Mouse (Mus musculus) embryonic fibroblast, embryonic 13.5 days (primary cell): ENCODE measurements at regions not wholly inside any gene's neighbourhood (a gene's known extent, or its start where the extent isn't known, plus 50 kb on each side); places are given as distances from the start of the nearest gene placed in this dataset.

Experiments used
- H3K27ac ChIP-seq: 2 replicates; pipeline ENCODE4 v1.5.1; 2012; ENCODE audit warnings: low read length, control low read depth, inconsistent platforms; ENCODE audit not compliant: insufficient read depth
- H3K4me1 ChIP-seq: 2 replicates; pipeline ENCODE4 v1.6.1; 2011; ENCODE audit warnings: low read length; ENCODE audit not compliant: control insufficient read depth, insufficient read depth
- H3K4me3 ChIP-seq: 2 replicates; pipeline ENCODE4 v1.5.1; 2011; ENCODE audit warnings: mild to moderate bottlenecking, control low read depth, low read length; ENCODE audit not compliant: insufficient read depth
- CTCF ChIP-seq: IDR thresholded peaks from 2 replicates; pipeline ENCODE4 v1.5.1; 2011; ENCODE audit warnings: mild to moderate bottlenecking, control low read depth, low read length, moderate library complexity, borderline replicate concordance; ENCODE audit not compliant: insufficient read depth
- POLR2A ChIP-seq: IDR thresholded peaks from 2 replicates; pipeline ENCODE4 v1.6.1; 2011; ENCODE audit warnings: low read depth, mild to moderate bottlenecking, control low read depth, low read length, moderate library complexity

DNA sequence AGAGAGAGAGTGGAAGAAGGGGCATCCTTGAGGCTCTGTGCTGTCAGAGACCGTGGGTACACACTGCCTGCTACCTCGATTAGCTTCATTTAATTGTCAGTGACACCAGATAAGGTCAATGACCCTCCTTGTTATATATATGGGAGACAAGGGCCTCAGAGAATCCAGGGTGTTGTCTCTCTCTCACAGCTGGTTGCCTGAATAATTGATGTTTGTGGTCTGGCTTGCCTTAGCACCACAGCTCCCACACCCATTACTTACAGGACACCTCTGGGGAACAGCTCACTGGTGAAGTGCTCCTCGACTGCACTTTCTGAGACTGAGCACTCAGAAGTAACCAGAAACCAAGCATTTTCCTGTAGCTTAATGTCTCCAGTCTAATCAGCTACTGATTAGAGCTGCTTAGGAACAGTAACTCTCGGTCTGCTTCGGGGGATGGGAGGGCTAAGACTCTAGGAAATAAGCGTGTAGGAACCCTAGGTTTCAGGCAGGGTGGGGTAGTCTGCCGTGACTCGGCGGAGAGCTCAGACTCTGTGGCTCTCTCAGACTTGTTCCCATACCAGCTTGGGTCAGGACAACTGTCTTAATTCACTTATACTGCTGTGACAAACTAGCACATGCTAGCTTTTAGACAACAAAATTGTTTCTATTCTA is 259.6 kb downstream of the Gadd45g start:
- Histone ChIP-seq H3K4me3 (no peak overlapping the region), H3K27ac (no peak overlapping the region), H3K4me1 (no peaks in the 10 kb centered on the region)
- TF ChIP-seq CTCF (no peak), POLR2A (no peak)

DNA sequence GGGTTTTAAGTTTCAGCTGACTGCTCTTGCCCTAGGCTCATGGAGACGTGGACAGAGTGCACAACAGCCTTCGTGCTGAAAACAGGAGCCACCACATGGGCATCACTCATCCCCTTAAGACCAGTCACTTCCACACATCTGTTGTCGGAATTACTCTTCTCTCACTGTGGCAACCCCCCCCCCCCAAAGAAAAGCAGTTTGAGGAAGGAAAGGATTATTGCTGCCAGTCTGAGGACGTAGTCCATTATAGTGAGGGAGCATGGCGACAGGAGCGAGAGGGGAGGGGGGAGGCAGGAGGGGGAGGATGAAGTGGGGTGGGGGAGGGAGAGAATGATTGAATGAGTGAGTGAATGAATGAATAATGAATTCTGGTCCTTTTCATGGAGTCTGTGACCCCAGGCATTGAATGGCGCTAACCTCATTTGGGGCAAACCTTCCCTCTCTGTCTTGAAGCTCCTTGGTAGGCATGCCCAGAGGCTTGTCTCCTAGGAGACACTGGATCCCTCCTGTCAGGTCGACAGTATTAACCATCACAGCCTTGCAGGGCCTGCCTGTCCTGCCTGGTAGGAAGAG is 262.0 kb downstream of the Gadd45g start:
- H3K27ac ChIP-seq, result no peak overlapping the region
- TF ChIP-seq CTCF (no peak), POLR2A (no peak)

DNA sequence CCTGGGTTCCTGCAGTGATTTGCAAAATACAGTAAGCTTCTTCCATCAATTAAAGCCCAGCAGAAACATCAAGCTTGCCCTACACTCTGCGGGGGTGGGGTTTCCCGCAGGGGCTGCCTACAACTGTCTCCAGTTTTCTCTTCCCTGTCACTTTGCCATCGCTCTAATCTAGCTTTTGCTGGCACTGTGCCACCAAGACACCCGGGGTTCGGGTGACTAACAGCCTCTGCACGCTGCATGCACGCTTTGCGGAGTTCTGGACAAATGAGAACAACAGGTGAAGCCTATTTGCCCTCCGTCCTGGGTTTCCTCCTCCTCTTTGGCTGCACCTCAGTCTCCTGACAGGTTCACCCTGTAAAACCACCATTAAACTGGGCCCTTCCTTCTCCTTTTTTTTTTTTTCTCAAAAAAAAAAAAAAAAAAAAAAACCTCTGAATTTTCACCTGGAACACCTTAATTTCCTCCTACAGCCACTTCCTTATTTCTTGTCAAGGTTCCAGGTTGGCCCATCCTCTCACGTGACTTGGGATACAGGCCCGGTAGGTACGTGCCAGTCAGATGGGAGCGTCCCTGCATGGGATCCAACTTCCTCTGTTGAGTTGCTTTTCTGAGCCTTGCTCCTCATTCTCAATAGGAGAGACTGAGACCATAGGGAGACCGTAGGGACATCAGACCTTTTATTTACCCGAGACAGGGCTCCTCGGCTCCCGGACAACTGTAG is 262.7 kb downstream of the Gadd45g start:
- no peak overlapping the region for H3K27ac ChIP-seq
- TF ChIP-seq POLR2A (no peak), CTCF (no peak)
- no peak overlapping the region for H3K4me3 ChIP-seq
- H3K4me1 ChIP-seq, result no peaks in the 10 kb centered on the region

More for the DNA sequence above, 262.0 kb downstream of the Gadd45g start:
- no peak overlapping the region for H3K4me3 ChIP-seq
- H3K4me1 ChIP-seq, result no peaks in the 10 kb centered on the region

DNA sequence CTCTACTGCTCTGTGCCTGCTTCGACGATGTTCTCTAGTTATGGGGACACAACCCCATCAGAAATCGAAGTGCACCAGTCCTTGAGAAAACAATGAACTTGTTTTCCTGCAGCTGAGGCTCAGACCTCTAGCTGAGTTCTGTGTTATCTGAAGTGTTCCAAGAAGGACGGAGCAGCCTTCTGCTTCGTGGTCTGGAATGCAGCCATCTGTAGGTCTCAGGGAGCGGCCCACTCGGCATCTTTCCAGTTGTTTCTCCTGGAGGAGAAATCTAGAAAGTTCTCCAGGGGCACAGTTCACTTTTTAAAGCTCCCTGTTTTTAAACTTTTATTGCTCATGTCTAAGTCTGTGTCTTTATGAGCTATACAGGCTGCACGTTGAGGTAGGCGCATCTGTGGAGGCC is 264.3 kb downstream of the Gadd45g start:
- H3K4me1 ChIP-seq, result no peaks in the 10 kb centered on the region; the same call in 1 of the 2 replicates
- no peak for TF ChIP-seq CTCF
- no peak for TF ChIP-seq POLR2A
- H3K27ac ChIP-seq, result no peak overlapping the region

DNA sequence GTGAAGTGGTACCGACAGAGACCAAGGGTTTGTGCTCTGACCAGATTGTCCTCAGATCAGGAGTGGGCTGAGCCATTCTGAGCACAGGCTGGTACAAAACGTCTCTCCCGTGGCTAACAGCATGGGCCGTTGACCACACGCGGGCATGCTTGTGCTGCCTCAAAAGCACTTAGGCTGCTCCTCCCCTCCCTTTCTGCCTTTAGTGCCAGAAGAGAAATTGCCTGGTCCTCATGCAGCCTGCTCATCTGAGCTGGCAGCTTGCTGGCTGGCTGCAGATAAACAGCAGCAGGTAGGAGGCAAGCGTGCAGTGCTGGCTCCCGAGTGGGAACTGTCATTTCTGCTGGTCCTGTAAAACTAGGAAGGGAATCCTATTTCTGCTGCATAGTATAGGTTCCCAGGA is 267.1 kb downstream of the Gadd45g start:
- TF ChIP-seq CTCF (no peak), POLR2A (no peak)
- Histone ChIP-seq H3K27ac (no peak overlapping the region), H3K4me1 (no peaks in the 10 kb centered on the region; the same call in 1 of the 2 replicates)

More for the DNA sequence above, 264.3 kb downstream of the Gadd45g start:
- H3K4me3 ChIP-seq, result no peak overlapping the region

DNA sequence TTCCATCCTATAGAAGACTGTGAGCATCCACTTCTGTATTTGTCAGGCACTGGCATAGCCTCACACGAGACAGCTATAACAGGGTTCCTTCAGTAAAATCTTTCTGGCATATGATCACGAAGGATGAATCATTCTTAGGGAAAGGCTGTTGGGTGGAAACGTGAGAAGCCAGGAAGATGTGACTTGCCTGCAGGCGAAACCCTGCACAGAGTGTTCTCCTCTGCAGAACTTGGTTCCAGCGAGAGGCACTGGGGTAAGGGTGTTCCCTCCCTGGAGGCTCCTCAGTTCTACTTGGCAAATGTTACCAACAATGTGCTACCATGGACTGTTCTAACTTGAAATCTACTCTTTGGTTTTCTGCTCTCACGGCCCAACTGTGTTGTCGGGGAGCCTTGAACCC is 268.0 kb downstream of the Gadd45g start:
- TF ChIP-seq POLR2A (no peak), CTCF (no peak)
- Histone ChIP-seq H3K4me1 (no peaks in the 10 kb centered on the region; the same call in 1 of the 2 replicates), H3K4me3 (no peak overlapping the region), H3K27ac (no peak overlapping the region)

More for the DNA sequence above, 267.1 kb downstream of the Gadd45g start:
- no peak overlapping the region for H3K4me3 ChIP-seq

DNA sequence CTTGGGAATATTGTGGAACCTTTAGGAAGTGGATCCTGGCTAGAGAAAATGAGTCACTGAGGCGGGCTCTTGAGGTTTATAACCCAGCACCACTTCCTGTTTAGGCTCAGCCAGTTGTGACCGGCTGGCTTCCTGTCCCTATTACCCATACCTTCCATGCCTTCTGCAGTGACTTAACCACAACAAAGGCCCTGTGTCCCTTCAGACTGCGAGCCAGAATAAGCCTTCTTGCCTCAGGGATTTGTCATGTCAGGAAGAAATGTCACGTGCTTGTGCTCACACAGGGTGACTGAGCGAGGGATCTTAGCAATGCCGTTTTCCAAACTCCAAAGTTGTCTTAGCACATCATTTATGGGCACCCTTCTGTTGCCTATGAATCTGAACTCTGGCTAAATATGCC is 268.5 kb downstream of the Gadd45g start:
- Histone ChIP-seq H3K27ac (no peak overlapping the region), H3K4me1 (no peaks in the 10 kb centered on the region; the same call in 1 of the 2 replicates), H3K4me3 (no peak overlapping the region)
- TF ChIP-seq POLR2A (no peak), CTCF (no peak)

DNA sequence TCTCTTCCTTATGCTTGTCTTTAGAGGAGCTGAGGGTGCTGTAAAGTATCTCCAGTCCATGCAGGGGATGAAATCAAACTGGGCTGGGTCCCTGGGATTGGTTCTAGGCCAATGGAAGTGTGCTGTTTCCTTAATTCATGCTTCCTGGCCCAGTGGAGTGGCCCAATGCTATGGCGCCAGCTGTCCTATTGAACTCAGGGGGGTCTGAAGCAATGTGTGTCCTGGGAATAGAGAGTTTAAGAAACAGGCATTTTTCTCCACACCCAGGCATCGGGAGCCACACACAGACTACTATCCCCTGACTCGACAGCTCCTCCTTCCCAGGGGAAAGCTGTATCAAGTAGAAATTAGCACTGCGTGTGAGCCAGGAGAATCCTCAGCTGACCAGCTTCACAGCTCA is 269.8 kb downstream of the Gadd45g start:
- no peak overlapping the region for H3K4me3 ChIP-seq
- no peak overlapping the region for H3K27ac ChIP-seq
- TF ChIP-seq CTCF (no peak), POLR2A (no peak)
- no peaks in the 10 kb centered on the region; the same call in 1 of the 2 replicates for H3K4me1 ChIP-seq

DNA sequence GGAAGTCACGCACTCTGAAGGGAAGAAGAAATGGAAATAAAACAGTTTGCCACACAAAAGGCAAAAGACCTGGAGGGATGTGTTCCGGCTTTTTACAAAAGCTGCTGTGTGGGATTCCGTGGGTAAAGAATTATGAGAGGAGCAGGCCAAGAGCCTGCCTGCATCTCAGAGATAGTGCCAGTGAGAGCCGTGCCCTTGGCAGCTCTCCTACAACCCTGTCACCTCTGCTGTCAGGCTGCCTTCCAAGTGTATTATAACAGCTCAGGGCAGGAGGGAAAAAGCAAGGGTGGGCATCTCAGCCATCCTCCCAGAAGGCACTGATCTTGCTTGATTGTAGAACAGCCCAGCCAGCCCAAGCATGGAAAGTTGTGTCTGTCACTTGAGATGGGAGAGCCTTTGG is 270.3 kb downstream of the Gadd45g start:
- TF ChIP-seq POLR2A (no peak), CTCF (no peak)
- H3K27ac ChIP-seq, result no peak overlapping the region
- H3K4me1 ChIP-seq, result no peaks in the 10 kb centered on the region; the same call in 1 of the 2 replicates
- H3K4me3 ChIP-seq, result no peak overlapping the region

DNA sequence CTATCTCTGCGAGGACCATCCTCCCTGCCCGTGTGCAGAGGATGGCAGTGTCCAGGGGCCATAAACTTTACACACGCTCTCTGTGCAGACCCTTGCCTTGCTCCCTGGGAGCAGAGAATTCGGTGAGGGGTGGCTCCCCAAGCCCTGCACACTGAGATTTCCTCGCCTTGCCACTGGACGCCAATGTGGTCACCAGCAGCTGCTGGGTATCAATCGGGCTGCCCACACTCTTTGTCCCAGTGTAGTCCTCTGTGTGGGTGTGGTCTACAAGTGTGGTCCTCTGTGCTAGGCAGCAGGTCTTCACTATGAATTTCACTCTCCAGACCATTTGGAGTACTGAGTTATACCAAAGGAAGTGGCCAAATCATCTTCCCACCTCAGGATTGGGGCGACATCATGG is 274.3 kb downstream of the Gadd45g start:
- Histone ChIP-seq H3K4me1 (no peaks in the 10 kb centered on the region), H3K4me3 (no peak overlapping the region), H3K27ac (no peak overlapping the region)
- TF ChIP-seq CTCF (no peak), POLR2A (no peak)
